ENCODE assay signal across 21 mouse cellular contexts in genomic region chr11:98113504-98113903, GRCm38 (mm10). TPM values are rescaled to one million over a fixed set of nuclear protein-coding genes. Genes with fewer than 3 reads are reported as not detected.
DNase-seq lines count a peak whose midpoint lies in the region; ATAC-seq lines count a peak whose summit lies in the region.
"Had no signal": no experiment of that assay in that cellular context is flagged by ENCODE, and none has a peak within 500 bp of the region (broad histone marks: within the 10 kb centered on the region; RNA-seq: fewer than 3 reads in every experiment).

No protein-coding gene starts in this region.

- 45% methylated on average over 4 of the region's 4 CpGs for WGBS in heart, embryonic 14.5 days
- 59% methylated on average over 4 of the region's 4 CpGs for WGBS in heart, embryonic 12.5 days

- H3K4me1 ChIP-seq in heart, embryonic 14.5 days (ENCODE audit: control insufficient read depth in 2 of 2, insufficient read depth in 2 of 2, low read length in 2 of 2) = no peaks in the 10 kb centered on the region
- no peaks in the 10 kb centered on the region for H3K4me1 ChIP-seq in heart, embryonic 12.5 days (replicated peaks)
- H3K4me1 ChIP-seq in brown adipose tissue, adult 24 weeks (ENCODE audit: control insufficient read depth, insufficient read depth, insufficient read length, low read length) = peaks cover 9% of the 10 kb centered on the region; the same call in 1 of the 2 replicates
- H3K4me1 ChIP-seq: embryonic facial prominence, embryonic 12.5 days; forebrain, embryonic 15.5 days; hindbrain, embryonic 13.5 days; intestine, embryonic 15.5 days had no signal

- DNase-seq in heart, adult 11 months = peak; percentile 93
- no peak for DNase-seq in heart, postnatal 25 days (ENCODE audit: low spot score)
- DNase-seq: adrenal gland, adult 2 months; cerebellum, adult 11-12 months; cerebellum, adult 9-10 months; cerebellum, postnatal 25 days; gastrocnemius, postnatal 10 days; kidney, adult 18-20 months had no signal

- H3K27me3 ChIP-seq in heart, embryonic 14.5 days (ENCODE audit: control insufficient read depth, insufficient read depth, low read length) = no peaks in the 10 kb centered on the region
- no peaks in the 10 kb centered on the region for H3K27me3 ChIP-seq in heart, embryonic 12.5 days (replicated peaks)
- H3K27me3 ChIP-seq: CH12.LX; embryonic facial prominence, embryonic 12.5 days; forebrain, embryonic 15.5 days; heart, embryonic 15.5 days; hindbrain, embryonic 13.5 days; intestine, embryonic 15.5 days; Patski had no signal

- no peaks in the 10 kb centered on the region for H3K9me3 ChIP-seq in heart, embryonic 14.5 days (ENCODE audit: control insufficient read depth, low read length)
- H3K9me3 ChIP-seq in heart, embryonic 12.5 days (replicated peaks) = no peaks in the 10 kb centered on the region
- H3K9me3 ChIP-seq: embryonic facial prominence, embryonic 12.5 days; forebrain, embryonic 15.5 days; heart, embryonic 15.5 days; hindbrain, embryonic 13.5 days; intestine, embryonic 15.5 days had no signal

- peaks cover 58% of the 10 kb centered on the region for H3K36me3 ChIP-seq in heart, embryonic 14.5 days (ENCODE audit: control insufficient read depth, insufficient read depth, low read length)
- peaks cover 46% of the 10 kb centered on the region for H3K36me3 ChIP-seq in heart, embryonic 12.5 days

- H3K9ac ChIP-seq in heart, embryonic 14.5 days (ENCODE audit: low read length) = 0 out of 2 replicates have a peak overlapping the region, but pooled peaks have one; percentile 21
- H3K9ac ChIP-seq in heart, embryonic 12.5 days = no peak overlapping the region
- H3K9ac ChIP-seq: embryonic facial prominence, embryonic 12.5 days; forebrain, embryonic 15.5 days; heart, embryonic 15.5 days; hindbrain, embryonic 13.5 days; intestine, embryonic 15.5 days had no signal

- intact Hi-C loops in heart, postnatal 25 days (cut with DNase I) = loop anchor here (5.0 kb wide), 1 partner anchor 34 kb away; no protein-coding TSS in a partner anchor

- H3K27ac ChIP-seq in heart, embryonic 14.5 days (replicated peaks in 1 of 2; ENCODE audit: control insufficient read depth in 1 of 2, insufficient read depth in 1 of 2, low read depth in 2 of 2, low read length in 2 of 2) = no peak overlapping the region
- no peak overlapping the region for H3K27ac ChIP-seq in heart, embryonic 12.5 days (ENCODE audit: poor library complexity, severe bottlenecking)
- peak overlapping the region; percentile 58 for H3K27ac ChIP-seq in brown adipose tissue, adult 24 weeks (replicated peaks; ENCODE audit: low read depth, low read length)
- H3K27ac ChIP-seq: embryonic facial prominence, embryonic 12.5 days; forebrain, embryonic 15.5 days; heart, embryonic 15.5 days; hindbrain, embryonic 13.5 days; hindbrain, postnatal 0 days; intestine, embryonic 15.5 days had no signal

- H3K4me2 ChIP-seq in heart, embryonic 14.5 days (ENCODE audit: low read length) = no peak overlapping the region
- H3K4me2 ChIP-seq in heart, embryonic 12.5 days = no peak overlapping the region
- H3K4me2 ChIP-seq: embryonic facial prominence, embryonic 12.5 days; forebrain, embryonic 15.5 days; heart, embryonic 15.5 days; hindbrain, embryonic 13.5 days; intestine, embryonic 15.5 days had no signal

- no peak for ATAC-seq in heart, embryonic 14.5 days (ENCODE audit: insufficient number of reproducible peaks, insufficient read depth, low FRiP score, low read depth)
- no peak for ATAC-seq in heart, embryonic 12.5 days (ENCODE audit: insufficient number of reproducible peaks, low FRiP score)
- no peak for ATAC-seq in megakaryocyte progenitor cell, adult 5-6 weeks (replicated peaks; ENCODE audit: poor library complexity)
- ATAC-seq: activated CD4-positive, CD25-positive, alpha-beta regulatory T cell, adult 4 months; forebrain, embryonic 15.5 days; hindbrain, postnatal 0 days; intestine, embryonic 15.5 days; Patski had no signal

- no peak overlapping the region for H3K4me3 ChIP-seq in heart, embryonic 14.5 days (ENCODE audit: control insufficient read depth in 1 of 2, insufficient read depth in 1 of 2, low read depth in 1 of 2, low read length in 2 of 2)
- H3K4me3 ChIP-seq in heart, embryonic 12.5 days = no peak overlapping the region
- no peak overlapping the region for H3K4me3 ChIP-seq in brown adipose tissue, adult 24 weeks (ENCODE audit: insufficient read depth, low read depth, low read length)
- H3K4me3 ChIP-seq: embryonic facial prominence, embryonic 12.5 days; forebrain, embryonic 15.5 days; heart, embryonic 15.5 days; hindbrain, embryonic 13.5 days; intestine, embryonic 15.5 days had no signal

RNA-seq across cellular contexts. Expression of gene Fbxl20, which starts 36.7 kb away (rescaled TPM):
- 10 to 100 TPM; 21.4 to 23.1 TPM for total RNA-seq in heart, postnatal 25 days (2021)
- polyA plus RNA-seq in heart, embryonic 14.5 days (2014; fragmentation: Nextera tagmentation; extraction: Ambion mirVana) = 14.9 and 17.7 TPM in 2 replicates
- 13.3 and 14.8 TPM in 2 replicates for polyA plus RNA-seq in heart, embryonic 12.5 days (2016; fragmentation: Nextera tagmentation; extraction: Ambion mirVana)
- 12.7 and 14.1 TPM in 2 replicates for polyA plus RNA-seq in brown adipose tissue, adult 24 weeks (2012; ENCODE audit: insufficient read depth, insufficient read length, missing spikeins)
- total RNA-seq in megakaryocyte progenitor cell, adult 5-6 weeks (2015) = 6.2 and 7.4 TPM in 2 replicates
- 6.7 and 9.6 TPM in 2 replicates for total RNA-seq in megakaryocyte progenitor cell, adult 5-6 weeks (2017)
